Mouse (Mus musculus) kidney, adult 2 months (tissue): ENCODE measurements around the gene Hopx. TPM values are rescaled to one million over a fixed set of nuclear protein-coding genes. Genes with fewer than 3 reads are reported as not detected.
A peak's percentile ranks its signal among the peaks of the same experiment; 100 is the strongest.

Source experiments
- DNase-seq: peaks from one replicate; pipeline ENCODE4 v3.0.0; 2021
- H3K27ac ChIP-seq: fragments of 200-500 bp; 2 replicates; pipeline ENCODE4 v1.5.1; 2012; ENCODE audit warnings: low read depth, low read length, control low read depth, inconsistent platforms; ENCODE audit not compliant: insufficient read depth
- H3K27me3 ChIP-seq: fragments of 200-500 bp; replicated peaks from 2 replicates; pipeline ENCODE4 v1.6.1; 2012; ENCODE audit warnings: mild to moderate bottlenecking, moderate library complexity, low read length, inconsistent platforms; ENCODE audit not compliant: control insufficient read depth, insufficient read depth
- H3K36me3 ChIP-seq: fragments of 200-500 bp; 2 replicates; pipeline ENCODE4 v1.6.1; 2012; ENCODE audit warnings: mild to moderate bottlenecking, moderate library complexity, low read length, inconsistent platforms; ENCODE audit not compliant: control insufficient read depth, insufficient read depth
- H3K4me1 ChIP-seq: fragments of 200-500 bp; 2 replicates; pipeline ENCODE4 v1.6.1; 2011; ENCODE audit warnings: low read length; ENCODE audit not compliant: control insufficient read depth, insufficient read depth
- H3K4me3 ChIP-seq: fragments of 200-500 bp; 2 replicates; pipeline ENCODE4 v1.5.1; 2011; ENCODE audit warnings: mild to moderate bottlenecking, low read depth, low read length, control low read depth; ENCODE audit not compliant: insufficient read depth
- CTCF ChIP-seq: fragments of 200-500 bp; conservative IDR thresholded peaks from 2 replicates; pipeline ENCODE4 v1.5.1; 2011; ENCODE audit warnings: low read depth, mild to moderate bottlenecking, control low read depth, low read length, moderate library complexity, mixed read lengths; ENCODE audit not compliant: insufficient read depth, insufficient read length
- POLR2A ChIP-seq: fragments of 200-500 bp; IDR thresholded peaks from one replicate; pipeline ENCODE4 v1.6.1; 2011; ENCODE audit warnings: low read depth, low read length, control low read depth
- WGBS: fragments of 180-500 bp; shearing (Covaris S2); methylation state at CpG from one replicate; pipeline ENCODE4 v1.1.7; 2018; 5-methylcytosine and 5-hydroxymethylcytosine counted together
- polyA plus RNA-seq: library from polyadenylated mRNA; depleted of rRNA; stranded (reverse); fragments of >200 nt; gene quantifications from 2 replicates; pipeline ENCODE4 v1.2.3, GENCODE M21; 2012

Gene Hopx
- polyA plus RNA-seq, 1 experiment: 14.2 TPM

- 90% methylated on average over 3 of the region's 3 CpGs for WGBS
- H3K36me3 ChIP-seq: no peaks in the 10 kb centered on the region
- no peak overlapping the region for H3K27ac ChIP-seq
- no peaks in the 10 kb centered on the region for H3K27me3 ChIP-seq
- TF ChIP-seq CTCF (no peak), POLR2A (no peak)
- no peak overlapping the region for H3K4me3 ChIP-seq
- DNase-seq: no peak
- no peaks in the 10 kb centered on the region for H3K4me1 ChIP-seq
Observed at GRCm38 (mm10) chr5:77151738-77152137, 36.8 kb upstream of the Hopx start.

GRCm38 (mm10) chr5:77151075-77151474, 36.2 kb upstream of the Hopx start:
- WGBS: 73% methylated on average over 7 of the region's 7 CpGs
- no peak for DNase-seq
- no peaks in the 10 kb centered on the region for H3K4me1 ChIP-seq
- TF ChIP-seq CTCF (no peak), POLR2A (no peak)
- H3K36me3 ChIP-seq: no peaks in the 10 kb centered on the region
- H3K27ac ChIP-seq: no peak overlapping the region
- H3K4me3 ChIP-seq: no peak overlapping the region
- no peaks in the 10 kb centered on the region for H3K27me3 ChIP-seq

GRCm38 (mm10) chr5:77148021-77148621, 33.2 kb upstream of the Hopx start:
- no peaks in the 10 kb centered on the region for H3K36me3 ChIP-seq
- H3K27me3 ChIP-seq: no peaks in the 10 kb centered on the region
- H3K4me1 ChIP-seq: no peaks in the 10 kb centered on the region
- WGBS: 49% methylated on average over 6 of the region's 6 CpGs
- DNase-seq: no peak
- no peak overlapping the region for H3K4me3 ChIP-seq
- TF ChIP-seq CTCF (no peak), POLR2A (no peak)
- no peak overlapping the region; the same call in 1 of the 2 replicates for H3K27ac ChIP-seq

- 76% methylated on average over 4 of the region's 4 CpGs for WGBS
- Histone ChIP-seq H3K4me3 (no peak overlapping the region), H3K27ac (no peak overlapping the region)
Observed at GRCm38 (mm10) chr5:77146459-77147170, 31.7 kb upstream of the Hopx start.

GRCm38 (mm10) chr5:77144647-77145046, 29.7 kb upstream of the Hopx start:
- Histone ChIP-seq H3K4me1 (no peaks in the 10 kb centered on the region), H3K36me3 (no peaks in the 10 kb centered on the region), H3K27me3 (no peaks in the 10 kb centered on the region), H3K4me3 (no peak overlapping the region), H3K27ac (no peak overlapping the region)
- DNase-seq: no peak
- 76% methylated on average over 5 of the region's 5 CpGs for WGBS
- TF ChIP-seq POLR2A: no peak
- TF ChIP-seq CTCF: no peak

More at GRCm38 (mm10) chr5:77146459-77147170, 31.7 kb upstream of the Hopx start:
- no peak for DNase-seq
- Histone ChIP-seq H3K4me1 (no peaks in the 10 kb centered on the region), H3K36me3 (no peaks in the 10 kb centered on the region), H3K27me3 (no peaks in the 10 kb centered on the region)
- TF ChIP-seq POLR2A: no peak
- TF ChIP-seq CTCF: no peak

GRCm38 (mm10) chr5:77143076-77143475, 28.2 kb upstream of the Hopx start:
- no peak for DNase-seq
- H3K27ac ChIP-seq: no peak overlapping the region
- TF ChIP-seq CTCF (no peak), POLR2A (no peak)
- 77% methylated on average over 3 of the region's 3 CpGs for WGBS
- no peaks in the 10 kb centered on the region for H3K4me1 ChIP-seq
- H3K4me3 ChIP-seq: no peak overlapping the region
- no peaks in the 10 kb centered on the region for H3K36me3 ChIP-seq
- H3K27me3 ChIP-seq: no peaks in the 10 kb centered on the region

GRCm38 (mm10) chr5:77141336-77141735, 26.4 kb upstream of the Hopx start:
- no peak for TF ChIP-seq POLR2A
- no peak for TF ChIP-seq CTCF
- no peaks in the 10 kb centered on the region for H3K36me3 ChIP-seq
- H3K4me3 ChIP-seq: no peak overlapping the region
- 26% methylated on average over 7 of the region's 7 CpGs for WGBS
- H3K27ac ChIP-seq: no peak overlapping the region
- no peaks in the 10 kb centered on the region for H3K4me1 ChIP-seq
- peak; percentile 36 for DNase-seq
- H3K27me3 ChIP-seq: no peaks in the 10 kb centered on the region
